Mouse (Mus musculus): ENCODE data around the gene Zswim4.

- TF ChIP-seq CTCF (IDR thresholded peaks at IDR 0.05; ENCODE audit: low read depth) = no peak
- TF ChIP-seq EP300 (IDR thresholded peaks at IDR 0.05; ENCODE audit: low read depth) = no peak
Measured at GRCm38 (mm10) chr8:84197922-84198774, 38.7 kb downstream of the Zswim4 start.
